Mouse (Mus musculus) large intestine, adult 2 months (tissue): Measurements from ENCODE around the gene Egln3. TPM values are rescaled to one million over a fixed set of nuclear protein-coding genes. Genes with fewer than 3 reads are reported as not detected.

ENCODE experiments used
- DNase-seq: peaks from one replicate; pipeline ENCODE4 v3.0.0-alpha.2; 2012; ENCODE audit warnings: low read depth, low spot score
- WGBS: fragments of 180-500 bp; shearing (Covaris S2); methylation state at CpG from one replicate; pipeline ENCODE4 v1.1.7; 2018; 5-methylcytosine and 5-hydroxymethylcytosine counted together
- polyA plus RNA-seq: library from polyadenylated mRNA; depleted of rRNA; stranded (reverse); fragments of >200 nt; gene quantifications from 2 replicates; pipeline ENCODE4 v1.2.3, GENCODE M21; 2012

Gene Egln3
- polyA plus RNA-seq, 1 experiment, result 15.1 TPM

- no peak for DNase-seq
- WGBS, result 88% methylated on average over 6 of the region's 6 CpGs
Measured at GRCm38 (mm10) chr12:54167737-54168136, 35.9 kb downstream of the Egln3 start.

GRCm38 (mm10) chr12:54164724-54165050 lies 39.0 kb downstream of the Egln3 start:
- no peak for DNase-seq
- WGBS, result 80% methylated on average over 6 of the region's 6 CpGs

DNA sequence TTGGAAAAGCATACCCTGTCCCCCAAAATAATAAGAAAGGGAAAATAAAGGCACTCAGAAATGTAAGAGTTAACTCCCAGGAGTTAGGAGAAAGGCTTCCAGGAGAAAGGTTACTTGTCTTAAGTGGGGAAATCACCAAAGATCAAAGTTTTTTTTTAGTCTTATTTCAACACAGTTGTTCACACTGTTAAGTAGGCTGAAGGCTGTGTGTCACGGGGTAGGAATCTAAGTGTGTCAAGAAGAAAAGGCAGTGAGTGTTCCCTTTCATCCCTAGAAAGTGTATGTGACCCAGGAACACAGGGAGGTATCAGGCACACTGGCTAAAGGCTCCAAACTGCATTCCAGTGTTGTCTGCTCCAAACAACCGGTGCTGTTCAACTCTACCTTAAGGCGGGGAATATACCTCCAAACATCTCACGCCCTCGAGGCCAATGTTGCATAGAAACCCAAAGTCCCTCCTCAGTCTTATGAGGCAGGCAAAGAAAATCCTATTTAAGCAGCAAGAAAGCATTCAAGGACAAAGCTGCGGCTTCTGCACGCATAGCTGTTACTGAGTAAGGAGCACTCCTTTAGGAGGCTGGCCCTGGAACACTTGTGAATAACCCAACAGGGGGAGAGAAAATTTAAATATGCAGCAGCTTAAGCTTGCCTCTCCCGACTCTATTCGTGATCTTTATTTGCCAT lies 39.5 kb downstream of the Egln3 start:
- no peak for DNase-seq
- 58% methylated on average over 9 of the region's 9 CpGs for WGBS

DNA sequence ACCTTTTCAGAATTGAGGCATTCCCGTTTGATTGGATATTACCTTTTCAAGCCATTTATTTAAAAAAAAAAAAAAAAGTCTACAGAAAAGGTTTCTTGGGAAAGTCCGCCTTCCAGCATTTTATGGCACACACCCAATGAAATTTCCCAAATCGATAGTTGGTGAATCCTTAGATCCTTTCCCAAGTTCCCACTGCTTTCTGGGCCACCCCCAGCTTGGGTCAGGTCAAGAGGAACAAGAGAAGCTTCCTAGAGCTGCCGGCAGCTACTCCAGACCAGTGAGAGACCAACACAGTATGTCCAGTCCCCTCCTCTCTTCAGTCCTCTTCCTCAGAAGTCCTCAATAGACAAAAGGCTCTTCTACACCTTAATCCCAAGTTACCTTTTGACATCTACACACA lies 40.5 kb downstream of the Egln3 start:
- WGBS, result 14% methylated on average over 4 of the region's 4 CpGs
- DNase-seq, result no peak

DNA sequence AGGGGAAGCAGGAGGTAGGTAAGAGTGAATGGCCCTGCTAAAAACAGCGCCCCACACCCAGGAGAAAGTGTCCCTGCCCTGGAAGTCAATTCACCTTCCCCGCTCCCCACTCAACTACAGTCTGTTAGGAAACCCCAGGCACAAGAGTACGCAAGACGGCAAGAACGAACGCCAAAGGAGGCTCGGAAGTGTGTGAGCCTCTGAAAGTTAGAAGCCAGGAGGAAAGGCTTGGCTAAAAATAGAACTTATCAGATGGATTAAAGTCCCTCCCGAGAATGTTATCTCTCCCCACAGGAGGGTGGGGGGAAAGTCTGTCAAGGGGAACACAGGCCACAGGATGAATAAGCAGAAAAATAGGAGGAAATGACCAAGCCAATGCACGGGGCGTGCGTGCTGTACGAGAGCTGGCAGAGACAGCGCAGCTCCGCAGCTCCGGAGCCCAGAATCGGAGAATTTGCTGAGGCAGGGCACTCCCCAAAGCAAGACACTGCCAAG lies 41.0 kb downstream of the Egln3 start:
- DNase-seq, result peak; percentile 28
- WGBS, result under 1% methylated on average over 16 of the region's 16 CpGs

DNA sequence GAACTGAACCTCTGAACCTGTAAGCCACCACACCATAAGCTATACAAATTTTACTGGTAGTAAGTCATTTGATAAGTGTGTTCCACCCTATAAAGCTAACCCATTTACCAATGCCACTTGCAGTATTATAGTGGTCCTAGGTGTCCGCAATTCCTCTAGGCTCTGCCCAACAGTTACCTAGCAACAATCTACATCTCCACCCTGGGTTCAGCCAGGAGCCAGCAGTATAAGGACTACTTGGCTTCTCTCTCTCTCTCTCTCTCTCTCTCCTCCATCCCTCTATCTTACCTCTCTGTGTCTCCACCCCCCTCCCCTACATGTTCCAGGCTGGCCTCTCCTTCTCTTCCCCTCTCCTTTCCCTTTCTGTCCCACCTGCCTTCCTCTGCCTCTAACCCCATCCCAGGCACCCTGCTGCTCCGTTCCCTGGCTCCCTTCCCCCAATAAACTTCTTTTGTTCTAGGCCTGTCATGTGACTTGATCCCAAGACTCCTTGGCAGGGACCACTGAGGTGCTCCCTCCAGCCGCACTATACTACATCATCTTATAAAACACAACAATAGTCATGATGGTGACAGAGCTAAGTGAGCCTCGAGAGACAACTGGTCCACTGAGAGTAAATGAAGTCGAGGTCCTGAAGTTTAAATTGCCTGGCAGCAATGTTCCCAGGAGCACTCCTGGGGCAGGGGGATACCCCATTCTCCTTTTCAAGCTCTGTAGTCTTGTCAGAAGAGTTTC lies 42.0 kb downstream of the Egln3 start:
- no peak for DNase-seq
- WGBS, result 73% methylated on average over 5 of the region's 5 CpGs

DNA sequence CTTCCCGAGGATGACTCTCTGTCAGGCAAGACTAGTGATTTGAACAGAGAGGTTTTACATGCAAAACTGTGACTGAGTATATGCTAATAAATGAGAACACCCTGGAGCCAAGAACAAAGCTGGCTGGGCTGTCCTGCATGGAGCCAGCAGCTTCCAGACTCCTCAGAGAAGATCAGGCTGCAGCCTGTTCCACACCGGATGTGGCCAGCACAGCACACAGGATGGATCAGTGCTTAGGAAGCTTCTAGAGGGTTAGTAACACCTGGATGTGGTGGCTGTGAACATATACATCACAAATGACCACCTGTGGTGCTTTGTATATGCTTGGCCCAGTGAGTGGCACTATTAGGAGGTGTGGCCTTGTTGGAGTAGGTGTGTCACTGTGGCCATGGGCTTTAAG lies 43.4 kb downstream of the Egln3 start:
- no peak for DNase-seq
- 82% methylated on average over 2 of the region's 2 CpGs for WGBS

DNA sequence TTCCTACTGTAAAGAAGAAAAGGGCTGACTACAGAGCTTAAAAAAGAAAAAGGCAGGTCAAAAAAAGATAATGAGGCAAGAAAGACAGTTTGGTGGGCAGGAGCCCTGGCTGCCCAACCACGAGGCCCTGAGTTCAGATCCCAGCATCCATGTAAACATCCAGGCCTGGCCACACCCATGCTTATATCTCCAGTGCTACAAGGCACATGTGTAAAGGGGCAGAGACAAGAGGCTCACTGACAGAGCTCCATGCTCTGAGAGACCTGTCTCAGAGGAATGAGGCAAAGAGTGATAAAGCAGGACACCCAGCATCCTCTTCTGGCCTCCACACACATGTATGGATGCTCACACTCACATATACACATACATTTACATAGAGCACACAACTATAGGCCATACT lies 48.9 kb downstream of the Egln3 start:
- 32% methylated on average over 1 of the region's 1 CpGs for WGBS
- no peak for DNase-seq

DNA sequence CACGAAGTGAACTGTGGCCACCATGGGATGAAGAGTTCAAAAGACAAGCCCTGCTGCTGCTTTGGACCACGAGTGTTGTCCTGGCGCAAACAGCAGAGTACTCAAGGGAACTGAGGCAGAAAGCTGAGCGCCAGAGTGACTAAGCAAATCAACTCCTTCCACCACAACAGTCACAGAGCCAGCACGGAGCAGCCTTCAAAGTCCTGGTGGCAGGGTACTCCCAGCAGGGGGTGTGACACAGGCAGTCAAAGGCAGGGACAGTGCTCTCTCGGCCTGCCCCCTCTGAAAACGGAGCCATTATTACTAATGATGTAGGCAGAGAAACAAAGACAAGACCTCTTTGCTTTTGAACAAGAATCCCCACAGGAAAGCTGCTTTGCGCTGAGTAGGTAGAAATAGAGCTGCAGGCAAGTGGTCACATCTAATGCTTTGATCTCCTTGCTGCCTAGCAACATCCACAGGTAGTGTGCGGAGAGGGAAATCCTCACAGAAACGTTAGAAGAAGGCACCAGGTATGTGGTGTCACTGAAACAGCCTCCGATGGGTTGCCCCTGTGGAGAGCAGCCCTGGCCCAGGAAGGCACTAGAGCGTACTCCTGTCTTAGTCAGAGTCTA lies 56.6 kb downstream of the Egln3 start:
- no peak for DNase-seq
- WGBS, result 57% methylated on average over 12 of the region's 12 CpGs
